Mouse (Mus musculus): ENCODE data around the gene Arl8a. TPM values are rescaled to one million over a fixed set of nuclear protein-coding genes. Genes with fewer than 3 reads are reported as not detected.
"Not testable (repeated sequence)": the region's sequence is repeated elsewhere in the genome, so short reads cannot be mapped to it uniquely, and the experiment has no call there.

Arl8a gene
- polyA plus RNA-seq, 1 experiment, result 32.7 TPM

DNA sequence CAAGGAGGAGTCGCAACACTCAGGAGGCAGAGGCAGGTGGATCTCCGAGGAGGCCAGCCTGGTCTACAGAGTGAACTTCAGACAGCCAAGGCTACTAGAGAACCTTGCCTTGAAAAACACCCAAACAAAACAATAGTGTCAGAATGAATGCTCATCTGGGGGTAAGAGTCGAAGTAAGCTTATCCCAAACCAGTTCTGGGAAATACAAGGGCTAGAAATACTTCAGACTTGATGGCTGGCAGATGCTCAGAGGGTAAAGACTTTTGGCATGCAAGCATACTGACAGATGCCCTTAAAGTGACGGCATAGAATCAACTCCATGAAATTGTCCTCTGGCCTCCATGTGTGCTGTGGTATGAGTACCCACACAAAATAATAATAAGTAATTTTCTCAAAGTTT is 42.6 kb downstream of the Arl8a start:
- Histone ChIP-seq H3K27ac (replicated peaks; ENCODE audit: low read depth, low read length) (no peak overlapping the region), H3K4me1 (ENCODE audit: control insufficient read depth, insufficient read depth, insufficient read length, low read length) (no peaks in the 10 kb centered on the region)

DNA sequence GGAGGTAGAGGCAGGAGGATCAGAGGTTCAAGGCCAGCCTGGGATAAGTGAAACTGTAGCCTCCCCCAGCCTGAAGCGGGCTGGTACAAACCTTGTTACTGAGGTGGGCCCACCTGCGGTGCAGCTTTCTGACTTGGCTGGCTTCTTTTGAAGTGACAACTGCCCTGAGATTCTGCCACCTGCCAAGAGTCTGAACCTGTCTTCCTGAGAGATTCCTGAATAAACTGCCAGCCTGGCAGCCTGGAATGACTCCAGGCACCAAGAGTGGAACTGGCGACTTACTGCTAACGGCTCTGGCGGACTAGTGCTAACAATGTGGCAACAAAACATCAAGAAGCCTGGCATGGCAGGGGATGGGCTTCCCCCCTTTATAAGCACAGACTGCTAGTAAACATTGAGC is 47.7 kb downstream of the Arl8a start:
- H3K4me1 ChIP-seq (ENCODE audit: control insufficient read depth, insufficient read depth, insufficient read length, low read length); H3K4me3 ChIP-seq (ENCODE audit: insufficient read depth, low read depth, low read length); H3K27ac ChIP-seq (replicated peaks; ENCODE audit: low read depth, low read length): not testable (repeated sequence)

More for the DNA sequence above, 42.6 kb downstream of the Arl8a start:
- H3K4me3 ChIP-seq (ENCODE audit: insufficient read depth, low read depth, low read length), result no peak overlapping the region

DNA sequence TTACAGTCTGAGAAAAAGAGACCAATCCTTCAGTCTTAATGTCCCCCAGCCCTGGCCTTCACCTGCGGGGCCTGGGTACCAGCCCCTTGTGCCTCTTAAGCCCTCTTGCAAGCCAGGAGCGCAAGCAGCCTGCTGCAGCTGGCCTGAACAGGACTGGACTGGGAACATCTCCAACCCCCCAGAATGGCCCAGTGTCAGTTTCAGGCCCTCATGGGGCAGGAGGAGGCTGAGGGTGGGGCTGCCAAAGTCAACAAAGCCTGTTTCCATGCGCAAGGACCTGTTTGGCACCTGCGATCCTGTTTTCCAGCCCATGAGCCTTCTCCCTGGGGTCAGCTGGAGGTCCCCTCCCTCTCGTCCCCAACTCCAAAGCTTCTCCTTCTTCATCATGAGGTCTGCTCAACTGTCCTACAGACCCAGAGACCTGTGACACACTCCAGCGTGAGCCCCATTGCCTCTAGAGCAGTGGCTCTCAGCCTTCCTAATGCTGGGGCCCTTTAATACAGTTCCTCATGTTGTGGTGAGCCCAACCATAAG is 49.4 kb downstream of the Arl8a start:
- H3K27ac ChIP-seq (replicated peaks; ENCODE audit: low read depth, low read length), result no peak overlapping the region
- no peak overlapping the region for H3K4me3 ChIP-seq (ENCODE audit: insufficient read depth, low read depth, low read length)
- H3K4me1 ChIP-seq (ENCODE audit: control insufficient read depth, insufficient read depth, insufficient read length, low read length), result no peaks in the 10 kb centered on the region; the same call in 1 of the 2 replicates

DNA sequence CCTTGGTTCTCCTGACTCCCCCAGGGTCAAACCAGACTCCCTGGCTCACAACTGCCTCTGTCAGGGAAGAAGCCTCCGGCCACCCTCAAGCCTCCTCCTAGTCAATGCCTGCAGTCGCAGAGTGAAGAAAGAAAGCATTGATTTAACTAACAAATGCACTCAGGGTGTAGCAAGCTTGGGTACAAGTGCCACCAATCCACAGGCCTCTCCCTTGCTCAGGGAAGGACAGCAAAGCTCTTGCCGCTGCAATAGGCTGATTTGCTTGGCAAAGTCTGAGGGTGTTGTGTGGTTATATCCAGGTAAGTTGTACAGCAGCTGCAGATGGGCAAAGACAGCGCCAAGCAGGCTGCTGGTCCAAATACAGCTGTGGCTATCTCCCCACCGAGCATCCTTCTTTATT is 51.8 kb downstream of the Arl8a start:
- H3K27ac ChIP-seq (replicated peaks; ENCODE audit: low read depth, low read length), result no peak overlapping the region
- H3K4me3 ChIP-seq (ENCODE audit: insufficient read depth, low read depth, low read length), result no peak overlapping the region
- no peaks in the 10 kb centered on the region; the same call in 1 of the 2 replicates for H3K4me1 ChIP-seq (ENCODE audit: control insufficient read depth, insufficient read depth, insufficient read length, low read length)

DNA sequence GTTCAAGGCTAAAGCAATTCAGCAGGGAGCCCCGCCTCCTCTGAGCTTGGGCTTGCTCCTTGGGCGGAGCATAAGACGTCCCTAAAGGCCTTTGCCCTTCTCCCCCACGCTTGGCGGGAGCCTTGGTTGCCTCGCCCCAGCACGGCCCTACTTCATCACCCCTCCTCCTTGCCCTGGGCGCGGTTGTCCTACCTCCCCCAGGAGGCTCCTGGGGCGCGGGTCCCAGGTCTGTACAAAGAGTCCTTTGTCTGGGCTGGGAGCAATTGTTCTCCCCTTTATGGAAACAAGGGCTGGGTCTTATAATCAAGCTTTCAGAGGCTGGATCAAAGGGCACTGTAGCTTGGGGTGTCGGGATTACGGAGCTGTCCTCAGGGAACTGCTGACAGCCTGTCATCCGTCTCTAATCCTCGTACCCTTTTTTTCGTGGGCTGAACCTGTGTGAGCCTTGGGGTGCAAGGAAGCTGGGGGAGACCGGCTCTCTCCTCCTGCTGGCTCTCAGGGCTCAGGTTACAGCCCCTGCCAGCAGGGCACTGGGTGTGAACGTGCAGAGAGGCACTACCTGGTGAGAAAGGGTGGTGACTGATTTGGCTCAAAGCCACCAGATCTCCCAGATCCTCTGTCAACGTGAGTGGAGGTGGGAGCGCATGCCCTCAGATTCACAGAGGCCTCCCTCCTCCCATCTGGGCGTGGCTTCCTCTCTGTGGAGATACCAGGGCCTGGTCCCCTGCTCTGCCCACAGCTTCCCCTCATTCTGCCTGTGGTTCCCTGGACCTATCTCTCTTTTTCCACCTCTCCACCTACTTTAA is 52.6 kb downstream of the Arl8a start:
- H3K4me1 ChIP-seq (ENCODE audit: control insufficient read depth, insufficient read depth, insufficient read length, low read length), result no peaks in the 10 kb centered on the region; the same call in 1 of the 2 replicates
- no peak overlapping the region for H3K27ac ChIP-seq (replicated peaks; ENCODE audit: low read depth, low read length)
- H3K4me3 ChIP-seq (ENCODE audit: insufficient read depth, low read depth, low read length), result no peak overlapping the region

GRCm38 (mm10) chr1:135200400-135200799 is 53.8 kb downstream of the Arl8a start:
- no peak overlapping the region for H3K4me3 ChIP-seq (ENCODE audit: insufficient read depth, low read depth, low read length)
- no peaks in the 10 kb centered on the region; the same call in 1 of the 2 replicates for H3K4me1 ChIP-seq (ENCODE audit: control insufficient read depth, insufficient read depth, insufficient read length, low read length)
- no peak overlapping the region for H3K27ac ChIP-seq (replicated peaks; ENCODE audit: low read depth, low read length)

- Histone ChIP-seq H3K4me3 (ENCODE audit: insufficient read depth, low read depth, low read length) (no peak overlapping the region), H3K27ac (replicated peaks; ENCODE audit: low read depth, low read length) (no peak overlapping the region), H3K4me1 (ENCODE audit: control insufficient read depth, insufficient read depth, insufficient read length, low read length) (no peaks in the 10 kb centered on the region)
These were observed 57.8 kb downstream of the Arl8a start for GRCm38 (mm10) chr1:135204196-135205126.

- Histone ChIP-seq H3K27ac (replicated peaks; ENCODE audit: low read depth, low read length) (no peak overlapping the region), H3K4me3 (ENCODE audit: insufficient read depth, low read depth, low read length) (no peak overlapping the region)
These were observed 58.6 kb downstream of the Arl8a start for GRCm38 (mm10) chr1:135205257-135205656.

More at GRCm38 (mm10) chr1:135205257-135205656, 58.6 kb downstream of the Arl8a start:
- no peaks in the 10 kb centered on the region for H3K4me1 ChIP-seq (ENCODE audit: control insufficient read depth, insufficient read depth, insufficient read length, low read length)

Other genes starting within 250 kb of the Arl8a start
- gene Ppp1r12b, start 190.9 kb upstream of the Arl8a start, polyA plus RNA-seq (2012; ENCODE audit: insufficient read depth, insufficient read length, missing spikeins), result 4.8 and 6.5 TPM in 2 replicates
- not detected in 2 replicates for gene Ube2t, start 184.3 kb upstream of the Arl8a start, polyA plus RNA-seq (2012; ENCODE audit: insufficient read depth, insufficient read length, missing spikeins)
- gene Lgr6, start 41.5 kb upstream of the Arl8a start, polyA plus RNA-seq (2012; ENCODE audit: insufficient read depth, insufficient read length, missing spikeins), result 21.2 and 21.5 TPM in 2 replicates
- 0.58 and 0.79 TPM in 2 replicates for gene Ptpn7, start 14.1 kb upstream of the Arl8a start, polyA plus RNA-seq (2012; ENCODE audit: insufficient read depth, insufficient read length, missing spikeins)
- gene Gpr37l1, start 20.9 kb downstream of the Arl8a start, polyA plus RNA-seq (2012; ENCODE audit: insufficient read depth, insufficient read length, missing spikeins), result not detected in 2 replicates
- not detected in 2 replicates for gene Elf3, start 111.7 kb downstream of the Arl8a start, polyA plus RNA-seq (2012; ENCODE audit: insufficient read depth, insufficient read length, missing spikeins)
- 32.3 and 39.4 TPM in 2 replicates for gene Rnpep, start 137.3 kb downstream of the Arl8a start, polyA plus RNA-seq (2012; ENCODE audit: insufficient read depth, insufficient read length, missing spikeins)
- 295 and 336 TPM in 2 replicates for gene Timm17a, start 167.0 kb downstream of the Arl8a start, polyA plus RNA-seq (2012; ENCODE audit: insufficient read depth, insufficient read length, missing spikeins)
- 1.8 and 2.1 TPM in 2 replicates for gene Lmod1, start 178.0 kb downstream of the Arl8a start, polyA plus RNA-seq (2012; ENCODE audit: insufficient read depth, insufficient read length, missing spikeins)
- gene Shisa4, start 228.4 kb downstream of the Arl8a start, polyA plus RNA-seq (2012; ENCODE audit: insufficient read depth, insufficient read length, missing spikeins), result 2.1 and 3.2 TPM in 2 replicates

All from brown adipose tissue, adult 24 weeks (tissue).